Mouse (Mus musculus) gastrocnemius, postnatal 4 days (tissue): ENCODE measurements around the gene Pafah1b3. TPM values are rescaled to one million over a fixed set of nuclear protein-coding genes. Genes with fewer than 3 reads are reported as not detected.

Experiments
- DNase-seq, 2 experiments: peaks; one replicate each; pipeline ENCODE4 v3.0.0; 2021 to 2022; ENCODE audit warnings: low spot score in 2 of 2, mixed read lengths in 2 of 2
- total RNA-seq, 2 experiments: library from RNA; stranded (reverse); gene quantifications; 2 replicates each; pipeline ENCODE4 v1.2.3; 2021

The Pafah1b3 gene
- total RNA-seq, 2 experiments from 2014 or later, result 27.1 to 33.1 TPM

GRCm38 (mm10) chr7:25306614-25306996, 8.8 kb upstream of the Pafah1b3 start:
- DNase-seq, result no peak

DNA sequence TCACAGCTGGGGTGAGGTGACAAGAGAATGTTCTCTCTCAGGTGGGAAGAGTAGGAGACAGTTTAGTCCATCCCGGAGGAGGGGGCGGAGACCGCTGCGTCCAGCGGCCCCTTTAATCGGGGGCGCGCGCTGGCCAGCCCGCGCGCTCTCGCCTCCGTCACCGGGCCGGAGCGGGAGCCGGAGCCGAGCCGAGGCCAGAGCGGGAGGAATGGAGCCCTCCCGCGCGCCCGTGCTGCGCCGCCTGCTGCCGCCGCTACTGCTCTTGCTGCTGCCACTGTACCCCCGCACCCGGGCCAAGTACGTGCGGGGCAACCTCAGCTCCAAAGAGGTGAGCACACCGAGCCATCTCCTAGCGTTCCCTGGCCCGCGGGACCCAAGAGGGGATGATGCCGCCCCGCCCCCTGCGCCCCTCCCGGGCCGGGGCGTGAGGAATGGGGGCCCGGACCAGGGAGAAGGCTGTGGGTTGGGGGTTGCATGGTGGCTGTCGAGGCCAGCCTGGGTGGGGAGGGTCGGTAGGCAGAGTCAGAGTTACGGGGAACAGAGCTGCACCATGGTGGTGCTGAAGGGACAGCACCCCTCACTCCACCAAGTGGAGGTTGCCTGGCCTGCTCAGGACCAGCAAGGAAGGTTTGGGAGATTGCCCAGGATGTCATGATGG, 8.3 kb upstream of the Pafah1b3 start, which contains the start of gene Tmem145:
Tmem145 (plus strand) TSS at position 151 of the 658 bp plus-strand sequence.
- DNase-seq, result peak; percentile 21 to 45

DNA sequence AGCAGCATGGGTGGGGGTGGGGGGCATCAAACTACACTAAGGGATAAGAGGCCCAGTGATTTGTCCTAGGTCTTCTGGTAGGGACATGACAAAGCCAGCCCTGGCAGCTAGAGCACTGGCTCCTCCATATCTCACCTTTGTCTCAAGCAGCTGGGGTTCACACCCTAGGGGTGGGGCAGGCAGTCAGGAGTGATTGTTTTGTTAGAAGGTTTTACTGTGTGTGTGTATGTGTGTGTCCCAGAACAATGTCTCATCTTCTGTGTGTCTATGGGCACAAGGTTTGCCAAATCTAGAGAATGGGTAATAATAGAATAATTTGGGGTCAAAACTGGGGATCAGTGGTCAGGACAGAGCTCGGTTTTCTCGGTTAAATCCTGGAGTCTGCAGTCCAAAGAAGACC, 7.7 kb upstream of the Pafah1b3 start:
- no peak for DNase-seq

DNA sequence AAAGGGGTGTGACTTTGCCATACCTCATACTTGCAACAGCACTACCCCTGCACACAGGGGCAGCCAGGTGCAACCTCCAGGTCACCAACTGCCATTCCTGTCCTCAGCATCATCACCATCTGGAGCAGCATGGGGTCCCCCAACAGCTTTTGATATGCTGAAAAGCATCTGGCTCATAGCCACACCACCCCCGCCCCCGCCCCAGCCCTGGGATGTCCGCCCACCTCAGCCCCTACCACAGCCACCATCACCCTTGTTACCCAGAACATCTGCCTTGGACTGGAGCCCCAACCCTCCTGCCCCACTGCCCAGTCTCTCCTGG, 5.9 kb upstream of the Pafah1b3 start:
- no peak for DNase-seq

- DNase-seq, result no peak
These were observed 5.4 kb upstream of the Pafah1b3 start for GRCm38 (mm10) chr7:25303003-25303684.

DNA sequence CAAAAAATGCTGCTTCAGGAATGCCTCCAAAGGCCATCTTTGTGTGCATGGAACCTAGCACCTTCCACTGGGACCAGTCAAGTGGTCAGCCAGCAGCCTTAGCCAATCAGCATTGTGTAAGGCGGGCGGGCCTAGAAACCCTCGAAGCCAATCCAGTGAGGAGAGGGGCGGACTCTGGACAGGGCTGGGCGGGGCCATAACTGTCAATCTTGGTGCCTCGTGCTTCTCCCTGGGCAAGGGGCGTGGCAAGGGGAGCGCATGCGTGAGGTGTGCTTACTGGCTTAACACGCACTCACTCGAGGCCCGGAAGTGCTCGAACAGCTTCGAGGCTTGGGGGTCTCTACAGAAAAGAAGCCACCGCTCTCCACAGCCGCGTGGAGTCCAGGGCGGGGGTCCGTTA, 3.3 kb upstream of the Pafah1b3 start, which contains the start of gene Prr19:
Prr19 (plus strand) TSS at position 349 of the 400 bp plus-strand sequence.
- DNase-seq, result no peak

DNA sequence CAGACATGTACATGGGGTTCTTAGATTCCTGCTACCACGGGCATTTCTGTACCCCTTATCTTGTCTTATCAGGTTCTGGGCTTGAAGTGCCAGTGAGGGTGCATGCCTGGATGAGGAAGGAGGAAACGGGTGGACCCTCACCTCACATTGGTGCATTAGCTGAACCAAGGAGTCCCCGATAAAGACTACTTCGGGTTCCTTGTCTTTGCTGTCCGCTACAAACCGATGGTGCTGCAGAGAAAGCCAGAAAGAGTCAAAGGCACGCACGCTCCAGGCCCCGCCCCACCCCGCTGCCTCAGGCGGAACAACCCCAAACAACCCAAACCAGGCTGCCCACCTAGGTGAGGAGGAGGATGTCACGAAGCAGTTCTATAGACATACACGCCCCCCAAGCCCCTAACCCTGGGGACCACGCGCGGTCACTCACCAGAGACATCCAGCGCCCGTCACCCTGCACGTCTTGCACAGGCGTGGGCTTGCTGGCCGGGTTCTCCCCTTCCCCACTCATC, 787 bp downstream of the Pafah1b3 start:
- no peak for DNase-seq

- DNase-seq, result no peak
These were observed 2.6 kb downstream of the Pafah1b3 start for GRCm38 (mm10) chr7:25294960-25295722.

GRCm38 (mm10) chr7:25294495-25294894, 3.3 kb downstream of the Pafah1b3 start:
- DNase-seq, result no peak

DNA sequence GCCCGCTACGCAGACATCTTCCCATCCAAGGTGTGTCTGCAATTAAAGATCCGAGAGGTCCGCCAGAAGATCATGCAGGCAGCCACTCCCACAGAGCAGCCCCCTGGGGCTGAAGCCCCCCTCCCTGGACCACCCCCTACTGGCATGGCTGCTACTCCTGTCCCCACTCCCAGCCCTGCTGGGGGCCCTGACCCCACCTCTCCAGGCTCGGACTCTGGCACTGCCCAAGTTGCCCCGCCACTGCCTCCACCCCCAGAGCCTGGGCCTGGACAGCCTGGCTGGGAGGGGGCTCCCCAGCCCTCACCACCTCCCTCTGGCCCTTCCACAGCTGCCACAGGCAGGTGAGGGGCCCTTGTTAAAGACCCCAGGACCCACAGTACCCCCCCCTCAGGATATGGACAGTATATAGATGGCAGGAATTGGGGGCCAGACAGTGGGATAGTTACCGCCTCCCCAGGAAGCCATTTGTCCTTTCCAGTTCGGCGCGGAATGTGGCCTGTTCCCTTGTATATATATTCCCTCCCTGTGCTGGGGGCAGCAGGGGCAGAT, 4.5 kb downstream of the Pafah1b3 start:
- DNase-seq, result no peak

GRCm38 (mm10) chr7:25292107-25292506, 5.7 kb downstream of the Pafah1b3 start:
- DNase-seq, result no peak

DNA sequence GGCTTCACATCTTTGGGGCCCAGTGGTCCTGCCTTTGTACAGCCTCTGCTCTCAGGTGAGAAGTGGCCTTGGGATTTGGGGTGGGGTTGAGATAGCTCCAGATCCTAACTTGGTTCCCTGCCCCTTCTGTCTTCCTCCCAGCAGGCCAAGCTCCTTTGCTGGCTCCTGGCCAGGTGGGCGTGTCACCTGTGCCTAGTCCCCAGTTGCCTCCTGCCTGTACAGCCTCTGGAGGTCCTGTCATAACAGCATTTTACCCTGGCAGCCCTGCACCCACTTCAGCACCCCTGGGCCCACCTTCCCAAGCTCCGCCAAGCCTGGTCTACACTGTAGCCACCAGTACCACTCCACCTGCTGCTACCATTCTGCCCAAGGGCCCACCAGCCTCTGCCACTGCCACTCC, 6.9 kb downstream of the Pafah1b3 start:
- DNase-seq, result no peak

GRCm38 (mm10) chr7:25290463-25290862, 7.3 kb downstream of the Pafah1b3 start:
- no peak for DNase-seq

DNA sequence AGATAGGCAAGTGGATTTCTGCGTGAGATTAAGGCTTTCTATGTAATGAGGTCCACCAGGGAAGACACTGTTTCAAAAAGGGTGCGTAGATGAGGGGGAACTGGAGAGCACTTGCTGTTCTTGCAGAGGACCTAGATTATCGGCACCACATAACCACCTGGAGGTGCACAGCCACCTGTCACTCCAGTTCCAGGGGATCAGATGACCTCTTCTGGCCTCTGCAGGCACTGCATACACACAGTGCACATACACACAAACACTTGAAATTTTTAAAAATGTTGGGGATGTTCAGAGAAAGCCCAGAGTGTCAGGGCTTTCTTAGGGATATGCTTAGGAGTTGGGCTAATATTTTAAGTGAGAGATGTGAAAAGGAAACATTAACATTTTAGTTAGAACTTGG, 7.9 kb downstream of the Pafah1b3 start:
- no peak for DNase-seq

GRCm38 (mm10) chr7:25288721-25289120, 9.1 kb downstream of the Pafah1b3 start:
- DNase-seq, result no peak

GRCm38 (mm10) chr7:25288011-25288410, 9.8 kb downstream of the Pafah1b3 start:
- no peak for DNase-seq

- no peak for DNase-seq
These were observed 10.8 kb downstream of the Pafah1b3 start for GRCm38 (mm10) chr7:25286989-25287388.

DNA sequence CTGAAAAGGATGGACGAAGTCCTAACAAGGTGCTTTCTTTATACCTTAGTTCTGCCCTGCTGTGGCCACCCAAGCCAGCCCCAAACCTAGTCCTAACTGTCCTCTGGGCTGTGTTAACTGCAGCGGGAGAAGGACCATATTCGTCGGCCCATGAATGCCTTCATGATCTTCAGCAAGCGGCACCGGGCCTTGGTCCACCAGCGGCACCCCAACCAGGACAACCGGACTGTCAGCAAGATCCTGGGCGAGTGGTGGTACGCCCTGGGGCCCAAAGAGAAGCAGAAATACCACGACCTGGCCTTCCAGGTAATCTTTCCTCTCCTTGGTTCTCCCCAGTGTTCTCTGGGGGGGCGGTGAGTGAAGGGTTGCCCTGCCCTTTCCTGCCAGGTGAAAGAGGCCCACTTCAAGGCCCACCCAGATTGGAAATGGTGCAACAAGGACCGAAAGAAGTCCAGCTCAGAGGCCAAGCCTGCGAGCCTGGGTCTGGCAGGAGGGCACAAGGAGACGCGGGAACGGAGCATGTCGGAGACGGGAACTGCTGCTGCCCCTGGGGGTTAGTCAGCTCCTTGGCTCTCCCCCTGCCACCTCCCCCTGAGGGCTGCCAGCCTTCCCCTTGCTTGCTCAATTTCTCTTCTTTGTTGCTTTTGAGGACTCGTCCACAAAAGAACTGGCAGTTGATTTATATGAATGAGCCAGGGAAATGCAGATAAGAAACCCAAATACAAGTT, 12.1 kb downstream of the Pafah1b3 start:
- DNase-seq, result no peak

DNA sequence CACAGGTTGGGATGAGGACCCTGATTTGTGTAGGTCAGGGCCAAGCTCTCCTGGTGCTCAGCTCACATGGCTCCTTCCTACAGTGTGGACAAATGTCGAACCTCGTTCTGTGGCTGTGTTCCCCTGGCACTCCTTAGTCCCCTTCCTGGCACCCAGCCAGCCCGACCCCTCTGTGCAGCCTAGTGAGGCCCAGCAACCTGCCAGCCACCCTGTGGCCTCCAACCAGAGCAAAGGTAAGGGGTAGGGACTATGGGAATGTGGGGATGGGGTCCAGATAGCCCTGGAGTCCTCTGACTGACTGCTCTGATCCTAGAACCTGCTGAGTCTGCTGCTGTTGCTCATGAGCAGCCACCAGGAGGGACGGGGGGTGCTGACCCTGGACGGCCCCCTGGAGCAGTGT, 13.0 kb downstream of the Pafah1b3 start:
- DNase-seq, result no peak

- no peak for DNase-seq
These were observed 13.6 kb downstream of the Pafah1b3 start for GRCm38 (mm10) chr7:25284171-25284570.

GRCm38 (mm10) chr7:25283637-25284036, 14.1 kb downstream of the Pafah1b3 start:
- no peak for DNase-seq
